Mouse (Mus musculus) kidney, adult 11 months (tissue): Measurements from ENCODE around the gene Rhoj.
A peak's percentile ranks its signal among the peaks of the same experiment; 100 is the strongest.

Source experiments
- DNase-seq: peaks from one replicate; pipeline ENCODE4 v3.0.0; 2022

The Rhoj gene

DNA sequence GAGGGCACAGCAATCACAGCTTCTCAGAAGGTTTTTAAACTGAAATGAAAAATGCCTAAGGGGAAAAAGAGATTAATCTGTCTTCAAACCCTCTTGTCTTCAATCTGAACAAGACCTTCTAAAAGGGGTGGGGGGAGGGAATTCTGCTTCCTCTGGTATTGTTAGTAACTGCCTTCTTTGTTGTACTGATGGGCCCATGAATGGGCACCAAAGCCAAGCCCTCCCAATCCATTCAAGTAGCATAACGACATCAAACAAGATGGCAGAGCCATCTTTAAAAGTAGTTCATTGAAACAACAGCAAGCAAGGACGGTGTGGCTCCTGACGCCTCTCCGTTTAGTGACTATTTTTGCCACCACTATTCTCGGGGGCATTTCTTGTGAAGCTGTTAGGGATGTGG lies 42.6 kb downstream of the Rhoj start:
- no peak for DNase-seq

DNA sequence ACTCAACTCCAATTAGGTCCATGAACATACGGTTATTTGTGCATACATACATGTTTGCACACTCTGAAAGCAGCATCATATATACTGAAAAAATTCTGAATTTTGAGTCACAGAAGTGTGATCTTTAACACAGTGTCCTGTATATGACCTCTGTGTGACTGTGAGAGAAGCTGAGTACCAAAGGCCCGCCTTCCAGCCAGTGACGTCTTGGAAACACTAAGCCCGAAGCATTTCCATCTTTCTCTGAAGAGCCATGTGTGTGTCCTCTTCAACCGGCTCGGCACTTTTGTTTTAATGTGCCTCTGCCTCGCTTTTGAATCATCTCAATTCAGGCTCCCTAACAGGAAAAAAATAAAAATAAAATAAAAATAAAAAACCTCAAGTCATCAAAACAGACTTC lies 43.7 kb downstream of the Rhoj start:
- DNase-seq = no peak

DNA sequence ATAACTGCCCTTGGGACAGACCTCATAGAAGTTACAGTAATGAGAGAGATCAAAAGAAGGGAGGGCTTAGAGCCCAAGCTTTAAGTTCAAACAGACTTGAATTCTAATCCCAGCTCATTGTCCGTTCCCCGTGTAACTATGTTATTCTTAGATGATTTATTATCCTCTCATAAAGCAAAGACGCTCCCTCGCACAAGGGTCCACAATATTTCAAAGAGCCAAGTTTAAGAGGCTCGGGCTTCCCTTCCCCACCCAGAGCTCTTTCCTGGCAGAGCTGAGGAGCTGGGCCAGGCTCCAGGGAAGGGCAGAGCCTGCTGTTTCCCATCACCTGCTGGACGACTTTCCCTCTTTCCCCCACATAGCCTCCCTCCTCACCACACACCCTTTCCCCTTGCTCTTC lies 44.3 kb downstream of the Rhoj start:
- peak; percentile 6 for DNase-seq

DNA sequence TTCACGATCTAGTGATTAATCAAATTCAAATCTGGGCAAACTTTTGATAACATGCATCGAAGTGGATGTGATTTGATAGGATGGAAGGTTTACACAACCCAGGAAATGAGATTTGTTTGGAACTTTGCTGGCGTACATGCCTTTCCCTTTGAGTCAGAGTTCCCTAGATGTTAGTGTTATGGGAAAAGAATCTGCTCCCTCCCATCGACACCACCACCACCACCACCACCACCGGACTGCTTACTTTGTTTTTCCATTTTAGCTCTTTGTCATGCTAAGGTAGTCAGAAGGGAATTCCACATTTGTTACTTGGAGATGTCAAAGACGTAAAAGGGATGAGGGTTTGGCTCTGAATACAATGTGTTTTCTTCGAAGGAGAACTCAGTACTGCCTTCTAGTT lies 46.2 kb downstream of the Rhoj start:
- DNase-seq = no peak

DNA sequence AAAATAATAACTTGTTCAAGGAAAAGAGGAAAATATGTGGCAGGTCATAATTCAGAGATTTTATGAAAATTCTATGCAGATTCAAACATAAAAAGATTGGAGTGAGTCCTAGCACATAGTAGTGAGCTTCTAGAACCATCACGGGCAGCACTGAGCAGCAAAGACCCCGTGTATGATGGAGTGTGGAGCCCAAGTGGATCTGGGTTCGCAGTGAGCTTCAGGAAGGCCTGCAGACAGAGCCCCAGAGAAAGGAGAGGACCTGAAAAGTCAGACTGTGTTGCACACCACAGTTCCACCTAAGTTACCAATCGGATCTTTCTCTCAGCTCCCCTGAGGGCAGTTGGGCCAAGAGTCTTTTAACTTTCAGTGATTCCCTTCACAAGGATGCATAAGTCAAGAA lies 49.7 kb downstream of the Rhoj start:
- no peak for DNase-seq

DNA sequence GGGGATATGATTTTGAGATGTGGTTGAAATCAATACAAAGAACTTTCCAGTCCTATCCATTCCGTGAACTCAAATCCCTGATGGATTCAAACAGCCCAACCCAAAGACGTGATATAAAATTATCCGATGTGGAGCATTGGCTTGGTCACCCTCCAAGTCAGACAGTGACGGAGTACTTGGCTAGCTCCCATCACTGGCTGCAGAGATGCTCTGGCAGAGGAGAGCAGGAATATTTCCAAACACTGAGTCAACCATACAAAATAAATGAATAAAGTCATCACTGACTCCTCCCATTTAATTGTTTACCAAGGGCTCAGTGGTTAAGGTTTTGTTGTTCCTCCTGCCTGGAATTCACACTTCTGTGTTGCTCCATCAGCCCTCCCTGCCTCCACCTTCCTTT lies 50.6 kb downstream of the Rhoj start:
- DNase-seq = no peak

DNA sequence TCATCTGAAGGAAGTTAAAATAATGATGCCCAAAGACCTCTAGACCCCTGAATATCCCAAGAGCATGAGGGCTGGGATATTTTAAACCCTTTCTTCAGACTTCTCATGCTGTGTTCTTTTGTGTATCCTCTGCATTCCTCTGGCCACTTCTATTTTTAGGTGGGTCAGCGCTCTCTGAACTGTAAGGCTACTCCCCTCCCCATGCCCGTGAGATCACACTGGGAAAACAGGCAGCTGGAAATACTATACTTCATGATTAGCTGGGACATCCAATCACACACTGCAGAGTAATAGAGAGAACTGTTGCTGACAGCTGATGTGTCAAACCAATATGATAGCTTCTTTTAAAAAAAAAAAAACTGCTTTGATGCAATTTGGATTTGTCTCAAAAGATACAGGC lies 51.4 kb downstream of the Rhoj start:
- DNase-seq = no peak

DNA sequence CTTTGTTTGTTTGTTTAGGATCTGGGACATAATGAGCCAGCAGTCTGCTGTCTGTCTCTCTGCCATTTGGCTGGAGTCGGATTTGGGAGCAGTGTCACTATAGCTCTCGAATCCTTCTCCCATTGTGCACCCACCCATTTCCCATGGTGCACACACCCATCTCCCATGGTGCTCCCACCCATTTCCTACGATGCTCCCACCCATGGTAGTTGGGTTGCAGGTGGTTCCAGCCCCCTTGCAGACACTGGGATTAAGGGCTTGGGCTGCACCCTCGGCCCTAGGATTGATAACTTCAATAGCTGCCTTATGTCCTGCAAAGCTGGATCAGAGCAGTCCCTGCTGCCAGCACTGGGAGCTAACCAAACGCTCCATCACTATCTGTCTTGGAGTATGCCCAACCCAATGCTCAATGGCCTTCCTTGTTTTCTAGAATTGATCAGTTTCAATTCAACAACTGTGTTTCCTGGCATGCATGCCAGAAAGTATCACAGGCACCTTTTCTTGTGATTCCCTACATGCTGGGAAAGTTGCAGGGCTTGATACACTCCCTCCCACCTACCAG lies 51.9 kb downstream of the Rhoj start:
- DNase-seq = no peak

DNA sequence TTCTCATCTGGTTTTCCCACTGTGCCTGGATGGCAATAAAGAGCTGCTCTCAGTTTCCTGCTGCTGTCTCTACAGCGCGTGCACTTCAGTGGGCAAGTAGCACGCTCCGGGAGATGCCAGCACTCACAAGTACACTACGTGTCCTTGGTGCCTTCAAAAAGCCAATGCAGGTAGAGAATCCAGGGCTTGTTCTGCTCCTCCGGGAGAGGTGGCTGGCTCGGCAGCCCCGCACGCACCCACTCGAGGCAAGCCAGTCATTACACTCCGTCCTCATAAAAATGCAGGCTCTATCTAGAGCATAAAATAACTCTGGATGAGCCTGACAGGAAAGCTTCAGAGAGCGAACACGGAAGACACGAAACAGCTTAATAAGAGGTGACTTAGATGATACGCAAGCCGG lies 54.3 kb downstream of the Rhoj start:
- DNase-seq = no peak

DNA sequence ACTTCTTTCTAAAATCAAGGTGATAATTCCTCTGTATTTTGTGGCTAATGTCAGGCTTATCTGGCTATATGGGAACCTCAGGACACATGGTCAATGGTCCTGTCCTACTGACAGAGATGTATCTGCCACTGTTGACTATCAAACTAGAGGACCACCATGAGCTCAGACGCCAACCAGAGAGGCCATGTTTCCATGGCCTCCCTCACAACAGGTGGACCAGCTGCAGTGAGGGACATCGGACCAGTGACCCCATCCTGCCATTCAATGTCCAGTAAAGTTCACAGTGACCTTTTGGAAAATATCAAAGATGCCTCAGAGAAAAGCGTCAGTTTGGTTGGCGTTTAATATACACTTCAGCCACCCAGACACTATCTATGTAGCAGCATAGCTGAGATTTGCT lies 56.3 kb downstream of the Rhoj start:
- no peak for DNase-seq

DNA sequence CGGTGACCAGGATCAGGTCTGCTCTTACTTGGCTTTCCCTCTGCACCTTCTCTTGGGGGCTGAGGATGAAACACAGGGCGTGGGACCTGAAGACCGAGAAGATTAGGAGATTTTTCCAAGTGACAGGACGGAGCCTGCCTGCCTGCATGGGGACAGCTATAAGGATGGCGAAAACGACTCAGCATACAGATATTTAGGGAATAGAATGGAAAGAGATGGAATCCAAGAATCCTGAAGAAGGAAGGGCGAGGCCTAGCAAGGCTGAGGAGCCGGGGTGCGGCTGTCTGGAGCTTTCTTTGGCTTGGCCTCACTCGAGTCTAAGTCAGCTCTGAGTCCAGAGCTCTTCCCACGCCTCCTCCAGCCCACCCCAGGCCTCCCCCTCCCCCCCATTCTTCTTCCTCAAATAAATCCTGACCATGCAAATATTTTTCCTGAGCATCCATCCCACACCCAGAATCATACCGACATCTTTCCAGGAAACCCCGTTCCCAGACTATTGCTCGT lies 57.6 kb downstream of the Rhoj start:
- DNase-seq = no peak

DNA sequence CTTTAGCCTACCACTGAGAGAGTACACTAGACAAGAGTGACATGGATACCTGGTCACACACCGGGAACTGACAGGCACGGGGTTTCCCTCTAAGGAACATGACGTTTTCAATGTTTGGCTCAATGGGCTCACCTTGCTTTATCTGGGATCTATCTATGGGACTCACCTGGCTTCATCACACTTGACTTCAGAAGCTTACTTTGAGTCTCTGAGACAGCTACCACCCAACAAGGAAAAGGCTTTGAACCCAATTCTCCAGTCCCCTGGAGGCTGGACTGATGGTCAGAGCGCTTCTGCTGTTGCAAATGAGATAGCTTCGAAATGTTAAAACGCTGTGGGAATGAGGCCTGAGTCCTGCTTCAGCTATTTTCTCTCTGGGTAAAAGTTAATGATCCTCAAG lies 59.2 kb downstream of the Rhoj start:
- DNase-seq = no peak

DNA sequence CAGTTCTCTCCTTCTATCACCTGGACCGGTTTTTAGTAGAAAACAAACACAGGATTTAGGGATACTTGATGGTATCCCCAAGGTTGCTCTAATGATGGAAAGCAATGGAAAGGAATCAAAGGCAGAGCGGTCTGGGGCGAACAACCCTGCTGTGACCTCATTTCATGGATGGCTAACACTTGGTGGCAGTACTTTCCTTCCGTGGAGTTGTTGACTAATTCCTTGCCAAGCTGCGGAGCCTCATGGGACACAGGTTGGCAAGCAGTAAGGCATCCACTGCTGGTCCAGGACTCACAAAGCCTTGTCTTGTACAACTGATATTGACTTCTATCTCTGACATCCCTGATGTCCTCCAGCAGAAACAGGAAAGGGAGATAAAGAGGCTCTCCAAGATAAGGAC lies 60.4 kb downstream of the Rhoj start:
- DNase-seq = no peak

DNA sequence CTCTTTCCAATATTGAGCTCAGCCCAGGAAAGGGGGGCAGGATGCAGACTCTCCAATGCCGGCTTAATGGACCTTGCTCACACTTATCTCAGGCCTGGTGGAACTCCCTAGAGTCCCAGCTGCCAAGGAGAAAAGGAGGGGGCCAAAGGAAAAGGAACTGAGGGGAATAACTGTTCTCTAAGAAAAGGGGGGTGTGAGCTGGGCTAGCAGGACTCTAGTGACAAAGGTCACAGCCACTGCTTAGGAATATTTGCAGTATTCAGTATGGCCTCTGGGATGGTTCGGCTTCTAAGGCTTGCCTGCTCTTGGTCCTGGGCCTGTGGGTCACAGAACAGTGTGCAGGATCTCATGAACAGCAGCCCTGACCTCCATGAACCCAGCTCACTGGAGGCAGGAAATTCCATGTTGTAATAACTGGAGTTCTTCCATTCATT lies 61.3 kb downstream of the Rhoj start:
- DNase-seq = peak; percentile 45

DNA sequence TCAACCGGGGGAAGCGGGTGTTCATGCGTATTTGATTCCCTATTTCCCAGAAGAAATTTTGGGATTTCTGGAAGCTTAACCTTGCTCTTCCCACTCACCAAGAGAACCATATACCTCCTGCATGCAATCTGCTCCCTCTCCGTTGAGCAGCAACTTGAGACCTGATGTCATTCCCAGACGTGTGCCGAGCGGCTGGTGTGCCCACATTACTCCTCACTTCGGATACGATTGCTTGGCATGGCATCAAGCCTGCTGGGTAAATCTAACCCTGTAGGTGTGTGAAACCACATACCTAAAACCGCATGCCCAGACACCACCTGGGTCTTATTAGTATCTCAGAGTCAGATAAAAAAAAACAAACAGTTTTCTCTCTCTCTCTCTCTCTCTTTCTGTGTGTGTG lies 66.3 kb downstream of the Rhoj start:
- DNase-seq = no peak

DNA sequence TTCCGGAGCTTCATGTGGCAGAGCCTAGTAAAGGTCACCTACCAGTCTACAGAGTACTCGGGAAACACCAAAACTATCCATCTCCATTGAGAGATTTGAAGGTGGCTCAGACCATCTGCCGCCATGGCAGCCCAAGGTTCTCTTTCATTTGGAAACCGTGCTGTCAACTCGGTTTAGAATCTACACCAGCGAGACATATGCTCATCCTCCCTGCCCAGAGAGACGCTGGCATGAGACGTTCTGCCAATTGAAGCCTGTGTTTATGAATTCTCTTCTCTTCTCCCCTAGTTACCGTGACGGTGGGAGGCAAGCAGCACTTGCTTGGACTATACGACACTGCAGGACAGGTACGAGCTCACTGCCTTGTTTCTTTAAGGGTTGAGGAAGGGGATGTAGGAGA lies 66.9 kb downstream of the Rhoj start:
- no peak for DNase-seq

DNA sequence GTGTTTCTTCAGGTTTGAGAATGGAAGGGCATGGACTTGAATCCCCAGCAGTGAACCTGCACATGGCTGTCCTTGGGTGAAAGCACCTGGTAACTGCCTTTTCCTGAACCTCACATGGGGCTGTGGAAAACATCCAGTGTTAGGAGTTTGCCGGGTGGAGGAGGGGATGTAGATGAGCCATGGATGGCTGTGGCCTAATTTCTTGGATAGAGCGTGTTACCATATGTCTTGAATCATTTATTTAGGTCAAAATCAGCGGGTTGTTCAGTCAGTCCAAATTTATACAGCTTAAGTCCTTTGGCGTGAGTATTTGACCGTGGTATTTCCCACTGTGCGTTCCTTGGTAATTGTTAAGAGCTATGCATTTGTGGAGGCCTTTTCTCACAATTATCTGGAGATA lies 68.0 kb downstream of the Rhoj start:
- no peak for DNase-seq

DNA sequence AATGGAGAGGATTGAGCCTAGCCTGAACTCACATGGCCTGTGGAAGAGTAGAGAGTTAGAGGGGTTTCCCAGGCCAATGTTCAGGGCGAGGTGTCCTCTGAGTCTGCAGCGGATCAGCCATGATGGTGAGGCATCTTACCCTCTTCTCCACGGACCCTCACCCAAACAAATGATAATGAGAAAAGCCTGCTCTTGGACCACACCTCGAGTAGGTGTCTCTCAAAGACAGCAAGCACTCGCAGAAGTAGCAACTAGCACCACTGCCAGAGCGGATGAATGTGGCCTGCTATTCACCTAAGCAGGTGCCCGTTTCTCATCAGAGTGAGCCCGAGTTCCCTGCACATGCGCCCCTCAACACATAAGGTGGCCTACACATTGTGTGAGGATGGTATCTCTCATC lies 78.6 kb downstream of the Rhoj start:
- no peak for DNase-seq

DNA sequence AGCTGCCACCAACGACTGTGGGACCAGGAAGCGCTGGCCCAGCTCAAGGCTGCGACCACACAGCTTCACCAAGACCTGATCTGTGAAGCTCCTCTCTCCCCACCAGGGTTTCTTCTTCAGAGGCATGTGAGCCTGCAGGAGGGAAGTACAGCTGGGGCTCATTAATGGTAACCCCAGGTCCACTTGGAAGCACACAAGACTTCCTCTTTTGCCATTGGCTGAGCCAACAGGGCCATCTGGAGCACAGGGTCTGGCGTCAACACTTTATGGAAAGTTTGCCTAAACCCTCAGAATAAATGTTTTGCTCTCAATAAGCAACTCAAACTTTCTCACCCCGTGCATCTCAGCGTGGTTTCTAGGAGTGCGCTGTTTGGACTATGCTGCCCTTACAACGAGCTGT lies 79.0 kb downstream of the Rhoj start:
- DNase-seq = no peak

DNA sequence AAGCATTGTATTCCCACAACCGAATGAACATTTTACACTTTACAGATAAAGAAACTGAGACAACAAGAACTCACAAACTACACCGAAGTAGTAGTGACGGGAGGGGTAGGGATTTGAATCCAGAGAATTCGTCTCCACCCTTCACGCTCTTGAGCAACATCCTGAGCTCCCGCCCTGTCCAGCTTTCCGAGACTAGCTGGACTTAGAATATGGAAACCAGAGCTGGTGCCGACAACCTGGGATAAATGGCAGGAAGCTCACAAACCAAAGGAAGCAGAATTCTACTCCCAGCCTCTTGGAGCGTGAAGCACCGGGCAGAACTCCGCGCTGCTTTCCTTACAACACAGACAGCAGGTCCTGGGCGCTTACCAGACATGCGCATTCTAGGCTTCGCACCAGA lies 79.7 kb downstream of the Rhoj start:
- DNase-seq = no peak

DNA sequence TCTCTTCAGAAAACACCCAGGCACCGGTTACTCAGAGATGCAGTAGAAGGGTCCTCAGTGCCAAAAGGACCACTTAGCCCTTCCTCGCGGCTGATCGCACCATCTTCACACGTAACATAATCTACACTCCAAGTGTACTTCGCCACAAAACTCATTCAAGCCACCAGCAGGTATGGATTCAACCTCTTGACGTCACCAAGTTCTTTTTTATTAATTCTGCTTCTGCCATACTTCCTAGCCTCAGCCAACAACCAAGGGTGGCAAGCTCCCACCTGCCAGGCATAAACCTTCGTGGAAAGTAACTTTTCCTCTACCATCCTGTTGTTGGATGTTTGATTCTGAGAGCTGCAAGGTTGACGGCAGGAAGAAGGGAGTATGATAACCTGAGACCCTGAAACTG lies 80.4 kb downstream of the Rhoj start:
- DNase-seq = no peak

DNA sequence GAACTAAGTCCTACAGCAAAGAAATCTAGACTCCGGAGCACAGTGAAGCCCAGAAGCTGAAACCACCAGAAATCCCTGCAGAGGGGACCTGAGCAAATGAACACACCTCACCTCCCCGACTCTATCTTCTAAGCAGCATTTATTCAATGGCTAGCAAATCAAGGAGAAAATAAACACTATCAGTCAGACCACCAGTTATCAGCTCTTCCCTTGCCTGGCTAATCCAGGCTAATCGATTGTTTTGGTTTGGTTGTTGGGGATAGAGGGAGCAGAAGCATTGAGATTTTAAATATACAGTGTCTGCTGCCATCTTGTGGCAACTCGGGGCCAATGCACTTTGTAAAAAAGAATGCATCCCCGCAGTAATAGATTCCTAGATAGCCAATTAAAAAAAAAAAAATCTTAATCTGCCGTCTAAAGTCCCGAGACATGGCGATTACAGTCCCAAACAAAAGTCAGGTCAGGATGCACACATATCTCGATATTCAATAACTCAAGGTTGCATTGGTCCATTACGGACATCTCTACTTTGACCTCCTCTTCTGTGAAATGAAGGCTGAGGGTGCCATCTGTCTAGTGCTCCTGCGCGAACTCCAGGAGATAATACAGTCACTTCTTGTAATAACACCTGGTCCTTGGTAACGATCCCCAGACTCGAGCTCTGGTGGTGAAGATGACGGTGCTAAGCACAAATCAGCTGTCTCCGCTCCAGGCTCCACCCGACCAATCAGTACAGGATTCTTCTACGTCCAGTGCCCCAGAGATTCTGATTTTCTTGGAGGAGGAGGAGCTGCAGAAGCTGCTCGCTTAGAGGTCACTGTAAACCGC lies 81.4 kb downstream of the Rhoj start:
- peak; percentile 16 for DNase-seq

DNA sequence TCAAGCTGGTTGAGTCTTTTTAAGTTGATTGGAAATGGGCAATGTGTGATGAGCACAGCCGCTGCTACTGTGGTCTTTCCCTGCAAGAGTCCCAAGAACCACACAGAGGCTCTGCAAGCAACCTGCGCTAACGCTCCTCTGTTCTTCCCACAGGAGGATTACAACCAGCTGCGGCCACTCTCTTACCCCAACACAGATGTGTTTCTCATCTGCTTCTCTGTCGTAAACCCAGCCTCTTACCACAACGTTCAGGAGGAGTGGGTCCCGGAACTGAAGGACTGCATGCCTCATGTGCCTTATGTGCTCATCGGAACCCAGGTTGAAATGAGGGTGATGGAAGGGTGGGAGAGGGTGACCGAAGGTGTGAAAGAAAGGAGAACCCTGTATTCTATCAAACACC lies 83.4 kb downstream of the Rhoj start:
- DNase-seq = no peak

DNA sequence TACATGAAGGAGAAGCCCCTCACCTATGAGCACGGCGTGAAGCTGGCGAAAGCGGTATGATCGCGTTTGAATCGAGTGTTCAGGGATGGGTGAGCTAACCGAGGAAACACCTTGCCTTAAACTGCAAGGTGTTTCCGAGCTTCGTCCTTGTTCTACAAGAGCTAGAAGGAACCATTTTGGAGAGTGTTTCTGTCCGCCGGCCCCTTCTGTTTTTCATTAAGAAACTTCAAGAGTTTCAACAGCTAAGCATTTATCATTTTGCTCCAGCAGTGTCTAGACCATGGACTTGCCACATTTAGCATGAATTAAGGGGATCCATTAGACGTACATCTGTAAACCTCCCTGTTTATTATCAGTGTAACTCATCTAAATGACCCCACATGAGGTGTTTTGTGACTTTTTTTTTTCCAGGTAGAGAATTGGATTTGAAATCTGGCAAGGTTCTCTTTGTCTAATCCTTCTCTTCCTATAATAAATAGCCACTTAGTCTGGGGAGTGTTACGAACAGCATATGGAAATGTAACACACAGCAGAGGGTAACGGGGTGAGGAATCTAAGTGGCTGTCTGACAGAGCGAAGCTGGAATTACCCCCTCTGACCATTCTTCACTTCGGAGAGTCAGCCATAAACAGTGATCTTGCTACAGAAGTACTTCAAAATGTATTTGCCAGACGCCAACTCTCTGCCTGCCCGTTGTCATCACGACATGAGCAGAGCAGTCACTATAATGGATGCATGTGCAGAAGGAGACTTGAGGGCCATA lies 86.1 kb downstream of the Rhoj start:
- no peak for DNase-seq
